Mouse (Mus musculus) C2C12 (cell line): ENCODE results near the gene Cbr4. TPM values are rescaled to one million over a fixed set of nuclear protein-coding genes. Genes with fewer than 3 reads are reported as not detected.

Source experiments
- H3K27me3 ChIP-seq: one replicate; pipeline ENCODE4 v1.6.1; 2011; ENCODE audit not compliant: control insufficient read depth, insufficient read depth, insufficient read length
- H3K36me3 ChIP-seq: one replicate; pipeline ENCODE4 v1.6.1; 2011; ENCODE audit not compliant: control insufficient read depth, insufficient read depth
- H3K4me3 ChIP-seq: one replicate; pipeline ENCODE4 v1.5.1; 2011; ENCODE audit warnings: mild to moderate bottlenecking, control low read depth; ENCODE audit not compliant: poor library complexity, insufficient read depth, severe bottlenecking
- H3K79me2 ChIP-seq: one replicate; pipeline ENCODE4 v1.6.1; 2011; ENCODE audit not compliant: control insufficient read depth, insufficient read depth
- H3K79me3 ChIP-seq: one replicate; pipeline ENCODE4 v1.6.1; 2011; ENCODE audit warnings: low read depth, control low read depth
- H3ac ChIP-seq: one replicate; pipeline ENCODE3; 2011; ENCODE audit warnings: low read depth; ENCODE audit not compliant: control insufficient read depth, insufficient read length
- CEBPB ChIP-seq: IDR thresholded peaks from one replicate; pipeline ENCODE4 v1.6.1; 2011; ENCODE audit warnings: low read depth, mild to moderate bottlenecking, control low read depth, moderate library complexity
- CTCF ChIP-seq: IDR thresholded peaks from one replicate; pipeline ENCODE4 v1.5.1; 2011; ENCODE audit not compliant: control insufficient read depth, insufficient read depth, insufficient read length
- FOSL1 ChIP-seq: IDR thresholded peaks from one replicate; pipeline ENCODE4 v1.8.0; 2011; ENCODE audit warnings: mild to moderate bottlenecking, low read length; ENCODE audit not compliant: poor library complexity, insufficient read depth, severe bottlenecking
- MAX ChIP-seq: IDR thresholded peaks from one replicate; pipeline ENCODE4 v1.6.1; 2011; ENCODE audit warnings: mild to moderate bottlenecking, control low read depth
- MYOD1 ChIP-seq: IDR thresholded peaks from one replicate; pipeline ENCODE4 v1.6.1; 2011; ENCODE audit warnings: low read depth; ENCODE audit not compliant: control insufficient read depth, insufficient read length
- MYOG ChIP-seq: IDR thresholded peaks from one replicate; pipeline ENCODE4 v1.6.1; 2011; ENCODE audit not compliant: control insufficient read depth, insufficient read length; ENCODE audit errors: extremely low read depth
- USF1 ChIP-seq: IDR thresholded peaks from one replicate; pipeline ENCODE4 v1.6.1; 2011; ENCODE audit warnings: low read depth, mild to moderate bottlenecking, control low read depth, moderate library complexity
- polyA plus RNA-seq: library from polyadenylated mRNA; unstranded; fragments of >200 nt; fragmentation: generic; extraction: Trizol; gene quantifications from one replicate; pipeline ENCODE4 v1.2.1, GENCODE M21; 2012; ENCODE audit warnings: missing spikeins

Cbr4 gene
- polyA plus RNA-seq, 1 experiment, result 7.9 TPM

- Histone ChIP-seq H3K79me2 (no peaks in the 10 kb centered on the region), H3K27me3 (no peaks in the 10 kb centered on the region), H3K79me3 (no peaks in the 10 kb centered on the region), H3K4me3 (no peak overlapping the region), H3K36me3 (peaks cover 95% of the 10 kb centered on the region), H3ac (no peak overlapping the region)
- TF ChIP-seq MYOD1, result no peak
- TF ChIP-seq FOSL1, result no peak
- TF ChIP-seq USF1, result no peak
- TF ChIP-seq MYOG, result no peak
- no peak for TF ChIP-seq MAX
- TF ChIP-seq CEBPB, result no peak
- no peak for TF ChIP-seq CTCF
Observed at GRCm38 (mm10) chr8:61516745-61517501, 29.4 kb downstream of the Cbr4 start.

- no peak overlapping the region for H3K4me3 ChIP-seq
- TF ChIP-seq MYOG, result no peak
- no peak for TF ChIP-seq MYOD1
- no peak for TF ChIP-seq MAX
- TF ChIP-seq CEBPB, result no peak
- TF ChIP-seq USF1, result no peak
- TF ChIP-seq FOSL1, result no peak
- TF ChIP-seq CTCF, result no peak
- no peaks in the 10 kb centered on the region for H3K79me3 ChIP-seq
- H3ac ChIP-seq, result no peak overlapping the region
- H3K36me3 ChIP-seq, result peaks cover 93% of the 10 kb centered on the region
- H3K79me2 ChIP-seq, result no peaks in the 10 kb centered on the region
- no peaks in the 10 kb centered on the region for H3K27me3 ChIP-seq
Observed at GRCm38 (mm10) chr8:61517502-61518185, 30.1 kb downstream of the Cbr4 start.

GRCm38 (mm10) chr8:61522132-61522531 is 34.6 kb downstream of the Cbr4 start:
- TF ChIP-seq MYOD1, result no peak
- Histone ChIP-seq H3K79me2 (no peaks in the 10 kb centered on the region), H3K27me3 (no peaks in the 10 kb centered on the region), H3K79me3 (no peaks in the 10 kb centered on the region), H3ac (no peak overlapping the region), H3K4me3 (no peak overlapping the region), H3K36me3 (peaks cover 92% of the 10 kb centered on the region)

GRCm38 (mm10) chr8:61527037-61527436 is 39.5 kb downstream of the Cbr4 start:
- no peaks in the 10 kb centered on the region for H3K27me3 ChIP-seq
- H3K79me2 ChIP-seq, result no peaks in the 10 kb centered on the region
- TF ChIP-seq MYOD1, result no peak
- TF ChIP-seq USF1, result no peak
- TF ChIP-seq MYOG, result no peak
- TF ChIP-seq CEBPB, result no peak
- TF ChIP-seq CTCF, result no peak
- TF ChIP-seq MAX, result no peak
- TF ChIP-seq FOSL1, result no peak
- H3ac ChIP-seq, result no peak overlapping the region
- H3K36me3 ChIP-seq, result peaks cover 93% of the 10 kb centered on the region
- no peaks in the 10 kb centered on the region for H3K79me3 ChIP-seq
- no peak overlapping the region for H3K4me3 ChIP-seq

- H3K36me3 ChIP-seq, result peaks cover 95% of the 10 kb centered on the region
- no peaks in the 10 kb centered on the region for H3K79me2 ChIP-seq
- TF ChIP-seq USF1 (no peak), CEBPB (no peak), MYOD1 (no peak), CTCF (no peak), MAX (no peak), MYOG (no peak), FOSL1 (no peak)
- no peak overlapping the region for H3K4me3 ChIP-seq
- no peaks in the 10 kb centered on the region for H3K27me3 ChIP-seq
- no peaks in the 10 kb centered on the region for H3K79me3 ChIP-seq
- H3ac ChIP-seq, result no peak overlapping the region
Observed at GRCm38 (mm10) chr8:61528197-61528596, 40.7 kb downstream of the Cbr4 start.

GRCm38 (mm10) chr8:61528642-61529041 is 41.1 kb downstream of the Cbr4 start:
- H3K4me3 ChIP-seq, result no peak overlapping the region
- H3K36me3 ChIP-seq, result peaks cover 94% of the 10 kb centered on the region
- H3K79me3 ChIP-seq, result no peaks in the 10 kb centered on the region
- H3K27me3 ChIP-seq, result no peaks in the 10 kb centered on the region
- TF ChIP-seq MYOD1 (no peak), FOSL1 (no peak), CTCF (no peak), MYOG (no peak), CEBPB (no peak), MAX (no peak), USF1 (no peak)
- no peak overlapping the region for H3ac ChIP-seq
- no peaks in the 10 kb centered on the region for H3K79me2 ChIP-seq
